Mouse (Mus musculus): ENCODE data around the gene Spock1. TPM values are rescaled to one million over a fixed set of nuclear protein-coding genes. Genes with fewer than 3 reads are reported as not detected.

The Spock1 gene
- polyA plus RNA-seq, 1 experiment from 2014 or later = 0.49 TPM

DNA sequence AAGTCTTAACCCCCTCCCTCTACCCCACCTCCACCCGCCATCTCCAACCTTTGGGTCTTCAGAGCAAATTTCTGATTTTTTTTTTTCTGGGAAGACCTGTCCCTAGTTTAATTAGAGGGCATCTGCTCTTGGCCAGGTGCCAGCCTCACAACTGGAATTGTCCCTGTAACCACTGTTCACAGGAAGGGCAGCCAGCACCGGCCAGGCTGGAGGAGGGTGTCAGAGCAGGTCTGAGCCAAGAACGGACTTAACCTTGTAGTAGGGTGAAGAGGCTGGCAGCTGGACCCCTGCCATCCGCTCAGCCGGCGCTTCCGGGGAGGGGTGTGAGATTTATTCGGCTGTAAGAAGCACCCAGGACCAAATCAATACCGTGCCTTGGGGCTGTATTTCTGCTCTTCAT lies 3.0 kb upstream of the Spock1 start:
- WGBS = 59% methylated on average over 9 of the region's 9 CpGs

DNA sequence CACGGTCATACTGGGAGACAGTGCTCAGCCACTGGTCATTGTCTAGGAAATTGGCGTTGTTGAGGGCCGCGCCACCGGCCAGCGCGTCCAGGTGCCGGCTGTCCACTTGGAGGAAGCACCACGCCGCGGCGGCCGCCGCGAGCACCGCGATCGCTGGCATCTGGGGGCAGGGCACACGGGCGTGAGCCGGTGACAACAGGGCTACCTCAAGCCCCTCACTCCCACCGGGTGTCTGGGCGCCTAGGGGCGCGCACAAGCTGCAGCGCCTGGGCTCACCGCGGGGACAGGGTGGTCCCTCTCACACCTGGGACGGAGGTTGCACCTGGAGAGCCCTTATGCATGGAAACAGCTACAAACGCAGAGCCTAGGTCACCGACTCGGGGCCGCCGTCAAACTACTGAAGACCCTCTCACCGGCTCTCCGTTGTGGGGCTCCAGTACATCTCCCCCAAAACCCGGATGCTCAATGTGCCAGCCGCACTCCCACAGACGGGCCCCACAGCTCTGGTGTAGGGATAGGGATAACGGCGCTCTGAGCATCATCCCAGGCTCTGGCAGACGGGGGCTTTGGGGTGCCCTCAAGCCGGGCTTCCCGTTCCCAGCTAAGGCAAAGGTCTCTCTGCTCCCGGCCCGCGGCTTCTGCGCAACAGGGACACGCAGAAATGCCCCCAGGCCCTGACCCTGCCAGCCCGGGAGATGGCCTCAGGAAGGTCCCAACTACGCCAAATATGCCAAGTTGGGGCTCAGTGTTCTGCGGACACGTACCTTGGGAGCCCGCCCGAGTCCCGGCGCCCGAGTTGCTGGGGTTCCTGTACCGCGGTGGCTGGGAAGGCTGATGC lies 485 bp downstream of the Spock1 start:
- Histone ChIP-seq H3K36me3 (no peaks in the 10 kb centered on the region), H3K4me2 (peak overlapping the region; percentile 79), H3K9ac (no peak overlapping the region), H3K9me3 (replicated peaks) (no peaks in the 10 kb centered on the region; the same call in 1 of the 2 replicates), H3K27ac (no peak overlapping the region), H3K27me3 (peaks cover 40% of the 10 kb centered on the region), H3K4me3 (peak overlapping the region; percentile 45), H3K4me1 (replicated peaks) (peaks cover 22% of the 10 kb centered on the region)
- 3% methylated on average over 60 of the region's 60 CpGs for WGBS
- ATAC-seq (replicated peaks; ENCODE audit: insufficient number of reproducible peaks, insufficient read depth, low FRiP score, low read depth) = no peak

More for the DNA sequence above, 3.0 kb upstream of the Spock1 start:
- Histone ChIP-seq H3K27me3 (peaks cover 33% of the 10 kb centered on the region), H3K4me1 (replicated peaks) (peaks cover 22% of the 10 kb centered on the region), H3K36me3 (no peaks in the 10 kb centered on the region), H3K9ac (no peak overlapping the region), H3K9me3 (replicated peaks) (no peaks in the 10 kb centered on the region), H3K27ac (peak overlapping the region; percentile 29), H3K4me3 (no peak overlapping the region), H3K4me2 (no peak overlapping the region)
- no peak; the same call in 1 of the 2 replicates for ATAC-seq (replicated peaks; ENCODE audit: insufficient number of reproducible peaks, insufficient read depth, low FRiP score, low read depth)

DNA sequence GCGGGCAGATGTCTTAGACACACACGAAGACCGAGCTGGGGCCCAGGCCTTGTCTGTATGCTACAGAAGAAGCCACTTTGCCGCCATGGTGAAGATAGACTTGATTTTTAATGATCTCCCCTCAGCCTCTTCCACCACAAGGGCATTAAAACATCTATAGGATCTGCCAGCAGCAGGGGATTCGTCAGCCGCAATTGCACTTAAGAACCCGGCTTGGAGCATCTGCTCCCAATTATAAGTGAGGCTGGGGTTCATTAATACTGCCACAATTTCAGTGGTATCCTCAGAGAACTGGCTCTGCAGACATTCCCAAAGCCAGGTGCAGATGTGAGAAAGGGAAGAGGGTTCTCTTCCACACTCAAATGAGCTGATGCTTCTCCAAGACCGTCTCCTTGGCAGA lies 13.5 kb downstream of the Spock1 start:
- H3K27ac ChIP-seq = no peak overlapping the region
- ATAC-seq (replicated peaks; ENCODE audit: insufficient number of reproducible peaks, insufficient read depth, low FRiP score, low read depth) = no peak
- H3K4me2 ChIP-seq = no peak overlapping the region
- H3K4me3 ChIP-seq = no peak overlapping the region
- H3K36me3 ChIP-seq = no peaks in the 10 kb centered on the region
- no peak overlapping the region for H3K9ac ChIP-seq
- H3K4me1 ChIP-seq (replicated peaks) = peaks cover 4% of the 10 kb centered on the region
- WGBS = 75% methylated on average over 8 of the region's 8 CpGs
- no peaks in the 10 kb centered on the region for H3K9me3 ChIP-seq (replicated peaks)
- peaks cover 42% of the 10 kb centered on the region for H3K27me3 ChIP-seq

DNA sequence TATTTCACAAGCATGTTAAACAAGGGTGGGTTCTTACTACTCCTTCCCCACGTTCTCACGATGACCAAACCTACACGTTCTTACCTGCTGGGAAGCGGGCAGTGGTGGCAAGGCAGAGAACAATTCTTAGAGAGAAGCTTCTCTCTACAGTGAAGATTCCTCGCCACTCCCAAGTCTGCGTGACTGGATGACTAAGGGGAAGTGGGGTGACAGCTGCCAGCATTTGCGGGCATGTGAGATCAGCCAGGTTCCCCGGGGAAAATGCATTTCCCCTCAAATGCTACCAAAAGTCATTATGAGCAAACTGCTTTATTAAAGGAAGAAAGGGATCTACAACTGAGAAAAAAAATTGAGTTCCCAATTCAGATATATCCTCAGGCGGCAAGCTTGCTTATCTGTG lies 18.4 kb downstream of the Spock1 start:
- Histone ChIP-seq H3K4me2 (no peak overlapping the region), H3K4me1 (replicated peaks) (peaks cover 7% of the 10 kb centered on the region), H3K9me3 (replicated peaks) (no peaks in the 10 kb centered on the region), H3K27ac (no peak overlapping the region), H3K9ac (no peak overlapping the region), H3K27me3 (peaks cover 56% of the 10 kb centered on the region), H3K36me3 (no peaks in the 10 kb centered on the region), H3K4me3 (no peak overlapping the region)
- 48% methylated on average over 9 of the region's 9 CpGs for WGBS
- ATAC-seq (replicated peaks; ENCODE audit: insufficient number of reproducible peaks, insufficient read depth, low FRiP score, low read depth) = no peak

DNA sequence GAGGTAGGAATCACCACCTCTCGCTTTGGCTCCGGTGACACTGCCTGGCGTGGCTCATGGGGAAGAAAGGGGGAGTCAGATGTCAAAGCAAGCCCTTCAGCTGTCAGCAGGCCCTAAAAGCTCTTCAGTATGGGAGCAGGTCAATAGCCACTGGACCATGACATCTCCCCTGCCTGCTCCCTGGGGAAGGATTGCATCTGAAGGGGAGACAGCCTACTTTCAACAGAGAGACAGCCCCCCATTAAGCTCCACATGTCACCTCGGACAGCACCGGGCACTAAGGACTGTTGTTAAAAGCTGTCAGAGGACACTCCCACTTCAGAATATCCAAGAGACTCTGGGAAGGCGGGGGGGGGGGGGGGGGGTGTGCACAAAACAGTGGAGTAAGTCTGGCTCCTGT lies 19.1 kb downstream of the Spock1 start:
- H3K27ac ChIP-seq = no peak overlapping the region
- no peak overlapping the region for H3K4me2 ChIP-seq
- H3K9me3 ChIP-seq (replicated peaks) = no peaks in the 10 kb centered on the region
- no peak for ATAC-seq (replicated peaks; ENCODE audit: insufficient number of reproducible peaks, insufficient read depth, low FRiP score, low read depth)
- H3K4me3 ChIP-seq = no peak overlapping the region
- H3K4me1 ChIP-seq (replicated peaks) = peaks cover 7% of the 10 kb centered on the region
- H3K36me3 ChIP-seq = no peaks in the 10 kb centered on the region
- no peak overlapping the region for H3K9ac ChIP-seq
- peaks cover 50% of the 10 kb centered on the region for H3K27me3 ChIP-seq
- WGBS = 7% methylated on average over 6 of the region's 6 CpGs

DNA sequence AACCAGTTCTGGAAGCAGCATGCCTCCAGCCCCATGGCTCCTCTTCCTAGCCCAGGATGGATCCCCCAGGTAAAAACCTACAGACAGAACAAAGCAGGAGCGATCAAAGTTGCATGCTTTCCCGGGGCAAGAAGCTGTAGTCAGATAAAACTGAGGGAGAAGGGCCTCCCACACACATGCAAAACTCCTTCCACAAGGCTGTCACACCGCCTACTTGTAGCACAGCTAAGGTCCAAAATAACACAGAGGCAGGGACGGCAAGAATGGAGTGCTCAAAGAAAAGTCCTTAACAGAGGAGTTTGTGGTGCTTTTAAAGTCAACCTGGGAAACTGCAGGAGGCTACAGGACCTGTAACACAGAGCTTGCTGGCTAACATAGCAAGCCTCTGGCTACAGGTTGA lies 28.3 kb downstream of the Spock1 start:
- H3K9ac ChIP-seq = no peak overlapping the region
- H3K4me2 ChIP-seq = no peak overlapping the region
- no peak overlapping the region for H3K4me3 ChIP-seq
- peaks cover 9% of the 10 kb centered on the region; the same call in 1 of the 2 replicates for H3K27me3 ChIP-seq
- H3K36me3 ChIP-seq = no peaks in the 10 kb centered on the region
- 35% methylated on average over 4 of the region's 4 CpGs for WGBS
- H3K27ac ChIP-seq = no peak overlapping the region
- no peaks in the 10 kb centered on the region for H3K4me1 ChIP-seq (replicated peaks)
- H3K9me3 ChIP-seq (replicated peaks) = no peaks in the 10 kb centered on the region
- no peak for ATAC-seq (replicated peaks; ENCODE audit: insufficient number of reproducible peaks, insufficient read depth, low FRiP score, low read depth)

DNA sequence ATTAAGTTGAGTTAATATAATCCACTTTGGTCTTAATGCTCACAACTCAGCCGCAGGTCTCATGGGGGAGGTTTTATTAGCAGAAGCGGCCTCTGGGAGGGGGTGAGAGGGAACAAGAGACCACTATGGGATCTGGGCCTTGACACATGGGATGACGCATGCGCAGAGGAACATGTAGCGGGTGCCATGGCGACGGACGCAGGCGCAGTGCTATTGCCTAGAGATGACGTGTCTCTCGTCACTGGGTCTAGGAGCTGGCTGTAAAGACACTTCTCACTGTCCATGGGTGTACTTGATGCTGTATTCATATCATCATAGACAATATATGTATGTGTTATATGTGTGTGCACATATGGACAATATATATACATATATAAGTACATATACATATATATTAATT lies 29.3 kb downstream of the Spock1 start:
- H3K27me3 ChIP-seq = peaks cover 9% of the 10 kb centered on the region; the same call in 1 of the 2 replicates
- no peaks in the 10 kb centered on the region for H3K4me1 ChIP-seq (replicated peaks)
- H3K27ac ChIP-seq = no peak overlapping the region
- no peaks in the 10 kb centered on the region for H3K9me3 ChIP-seq (replicated peaks)
- WGBS = 87% methylated on average over 11 of the region's 11 CpGs
- no peak overlapping the region for H3K4me2 ChIP-seq
- ATAC-seq (replicated peaks; ENCODE audit: insufficient number of reproducible peaks, insufficient read depth, low FRiP score, low read depth) = no peak
- H3K36me3 ChIP-seq = no peaks in the 10 kb centered on the region
- no peak overlapping the region for H3K9ac ChIP-seq
- H3K4me3 ChIP-seq = no peak overlapping the region

DNA sequence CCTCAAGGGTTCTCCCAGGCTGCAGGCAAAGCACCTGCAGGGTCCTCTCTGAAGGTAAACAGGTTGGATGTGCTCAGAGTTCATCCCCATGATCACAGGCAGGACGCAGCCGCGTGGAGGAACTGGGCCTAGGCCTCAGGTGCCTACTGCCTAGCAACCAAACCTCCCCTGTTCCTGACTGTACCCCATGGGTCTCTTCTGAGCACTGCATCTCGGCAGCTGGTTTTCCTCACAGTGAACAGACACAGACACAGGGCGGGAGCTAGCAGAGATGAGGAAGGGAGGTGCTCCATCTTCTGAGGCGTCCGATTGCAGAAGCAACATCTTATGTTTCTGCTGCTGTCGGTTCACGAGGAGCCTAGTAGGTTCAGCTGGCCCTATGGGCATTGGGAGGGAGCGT lies 30.4 kb downstream of the Spock1 start:
- WGBS = 63% methylated on average over 10 of the region's 10 CpGs
- ATAC-seq (replicated peaks; ENCODE audit: insufficient number of reproducible peaks, insufficient read depth, low FRiP score, low read depth) = no peak
- Histone ChIP-seq H3K36me3 (no peaks in the 10 kb centered on the region), H3K4me3 (no peak overlapping the region), H3K4me1 (replicated peaks) (no peaks in the 10 kb centered on the region), H3K9me3 (replicated peaks) (no peaks in the 10 kb centered on the region), H3K27ac (no peak overlapping the region), H3K27me3 (peaks cover 9% of the 10 kb centered on the region; the same call in 1 of the 2 replicates), H3K9ac (no peak overlapping the region), H3K4me2 (no peak overlapping the region)

DNA sequence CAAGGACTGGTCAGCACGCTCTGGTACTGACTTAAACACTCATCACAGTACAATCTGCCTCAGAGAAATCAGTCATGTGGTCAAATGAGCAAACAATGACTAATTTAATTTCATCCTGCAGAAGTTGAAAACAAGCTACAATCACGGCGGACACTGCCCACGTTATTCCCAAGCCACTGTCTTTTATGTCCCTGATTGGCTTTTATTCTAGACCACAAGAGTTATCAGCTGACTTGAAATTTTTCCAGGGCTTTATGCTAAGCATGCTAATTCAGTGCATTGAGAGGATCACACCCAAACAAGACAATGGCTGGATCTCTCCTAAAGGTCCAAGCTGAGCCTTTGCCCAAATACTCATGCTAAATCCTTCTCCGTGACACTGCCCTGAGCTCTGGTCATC lies 31.2 kb downstream of the Spock1 start:
- H3K9ac ChIP-seq = no peak overlapping the region
- no peaks in the 10 kb centered on the region for H3K4me1 ChIP-seq (replicated peaks)
- ATAC-seq (replicated peaks; ENCODE audit: insufficient number of reproducible peaks, insufficient read depth, low FRiP score, low read depth) = no peak
- no peak overlapping the region for H3K4me3 ChIP-seq
- WGBS = 80% methylated on average over 5 of the region's 5 CpGs
- no peak overlapping the region for H3K4me2 ChIP-seq
- H3K36me3 ChIP-seq = no peaks in the 10 kb centered on the region
- H3K27ac ChIP-seq = no peak overlapping the region
- H3K27me3 ChIP-seq = peaks cover 7% of the 10 kb centered on the region; the same call in 1 of the 2 replicates
- H3K9me3 ChIP-seq (replicated peaks) = no peaks in the 10 kb centered on the region

DNA sequence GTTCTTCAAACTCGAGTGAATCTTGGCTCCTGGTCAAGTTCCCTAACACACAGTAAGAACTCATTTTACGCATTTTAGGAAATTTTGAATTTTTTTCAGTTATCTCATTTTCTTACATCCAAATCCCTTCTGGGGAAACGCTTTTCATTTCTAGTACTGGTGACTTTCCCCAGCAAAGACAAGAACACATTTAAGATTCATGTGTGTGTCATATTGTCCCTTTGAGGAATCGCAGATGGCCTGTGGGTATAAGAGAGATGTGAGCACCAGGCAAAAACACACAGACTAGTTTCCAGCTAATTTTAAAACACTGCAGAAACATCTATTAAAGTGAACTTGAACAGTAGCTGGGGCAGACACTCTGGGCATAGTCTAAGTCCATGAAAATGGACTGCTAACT lies 38.1 kb downstream of the Spock1 start:
- Histone ChIP-seq H3K4me2 (no peak overlapping the region), H3K27me3 (peaks cover 5% of the 10 kb centered on the region; the same call in 1 of the 2 replicates), H3K9me3 (replicated peaks) (no peaks in the 10 kb centered on the region), H3K36me3 (no peaks in the 10 kb centered on the region), H3K9ac (no peak overlapping the region), H3K27ac (no peak overlapping the region), H3K4me3 (no peak overlapping the region), H3K4me1 (replicated peaks) (no peaks in the 10 kb centered on the region)
- ATAC-seq (replicated peaks; ENCODE audit: insufficient number of reproducible peaks, insufficient read depth, low FRiP score, low read depth) = no peak
- WGBS = 74% methylated on average over 4 of the region's 4 CpGs

DNA sequence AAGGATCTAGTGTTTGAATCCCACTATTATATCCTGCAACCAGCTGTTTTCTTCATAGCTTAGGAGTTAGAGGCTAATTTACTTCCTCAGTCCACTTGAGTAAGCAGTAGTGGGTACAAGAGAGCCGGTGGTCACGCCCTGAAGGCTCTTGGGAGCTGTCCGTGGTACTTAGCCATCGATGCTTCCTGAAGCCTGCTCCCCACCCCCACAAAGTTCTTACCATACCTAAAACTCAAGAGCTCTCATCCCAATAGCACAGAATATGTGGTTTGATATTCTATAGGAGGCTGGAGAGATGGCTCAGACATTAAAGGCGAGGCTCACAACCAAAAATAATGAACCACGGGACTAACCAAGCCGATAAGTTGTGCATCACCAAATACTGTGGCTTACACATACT lies 40.5 kb downstream of the Spock1 start:
- WGBS = 54% methylated on average over 7 of the region's 7 CpGs
- no peaks in the 10 kb centered on the region for H3K4me1 ChIP-seq (replicated peaks)
- no peak overlapping the region for H3K4me2 ChIP-seq
- H3K4me3 ChIP-seq = no peak overlapping the region
- peaks cover 5% of the 10 kb centered on the region; the same call in 1 of the 2 replicates for H3K27me3 ChIP-seq
- H3K9ac ChIP-seq = no peak overlapping the region
- no peak overlapping the region for H3K27ac ChIP-seq
- no peaks in the 10 kb centered on the region for H3K36me3 ChIP-seq
- no peak for ATAC-seq (replicated peaks; ENCODE audit: insufficient number of reproducible peaks, insufficient read depth, low FRiP score, low read depth)
- H3K9me3 ChIP-seq (replicated peaks) = no peaks in the 10 kb centered on the region

DNA sequence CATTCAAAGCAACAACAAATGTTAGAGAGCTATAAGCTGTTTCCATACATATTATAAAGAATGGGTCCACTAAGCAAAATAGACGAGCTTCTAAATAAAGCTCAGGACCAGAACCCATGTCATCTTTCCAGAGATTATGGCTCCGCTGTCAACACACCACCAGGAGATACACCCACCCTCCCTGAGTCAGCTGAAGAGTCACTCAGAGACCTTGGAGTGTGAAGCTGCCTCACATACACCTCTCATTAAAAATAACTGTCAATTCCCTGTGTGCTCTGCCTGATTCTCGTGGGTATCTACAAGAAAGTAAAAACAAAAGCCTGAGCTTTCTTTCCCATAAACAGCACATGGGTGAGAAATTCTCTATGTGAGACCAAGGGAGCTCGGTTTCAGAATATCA lies 43.1 kb downstream of the Spock1 start:
- H3K27ac ChIP-seq = no peak overlapping the region
- no peak overlapping the region for H3K9ac ChIP-seq
- H3K9me3 ChIP-seq (replicated peaks) = no peaks in the 10 kb centered on the region
- 58% methylated on average over 4 of the region's 4 CpGs for WGBS
- H3K27me3 ChIP-seq = no peaks in the 10 kb centered on the region
- no peak overlapping the region for H3K4me3 ChIP-seq
- no peaks in the 10 kb centered on the region for H3K4me1 ChIP-seq (replicated peaks)
- H3K4me2 ChIP-seq = no peak overlapping the region
- H3K36me3 ChIP-seq = no peaks in the 10 kb centered on the region
- ATAC-seq (replicated peaks; ENCODE audit: insufficient number of reproducible peaks, insufficient read depth, low FRiP score, low read depth) = no peak

Measured in heart, embryonic 15.5 days (tissue).